Mouse (Mus musculus) erythroblast, embryonic 14.5 days (primary cell): ENCODE results near the gene Cbarp.

Source experiments
- GATA1 ChIP-seq: IDR thresholded peaks from 2 replicates; pipeline ENCODE4 v1.6.1; 2012; ENCODE audit warnings: low read length, inconsistent platforms, mixed read lengths
- TAL1 ChIP-seq: IDR thresholded peaks from 3 replicates; pipeline ENCODE4 v1.6.1; 2012; ENCODE audit warnings: low read length, inconsistent platforms, mixed read lengths

DNA sequence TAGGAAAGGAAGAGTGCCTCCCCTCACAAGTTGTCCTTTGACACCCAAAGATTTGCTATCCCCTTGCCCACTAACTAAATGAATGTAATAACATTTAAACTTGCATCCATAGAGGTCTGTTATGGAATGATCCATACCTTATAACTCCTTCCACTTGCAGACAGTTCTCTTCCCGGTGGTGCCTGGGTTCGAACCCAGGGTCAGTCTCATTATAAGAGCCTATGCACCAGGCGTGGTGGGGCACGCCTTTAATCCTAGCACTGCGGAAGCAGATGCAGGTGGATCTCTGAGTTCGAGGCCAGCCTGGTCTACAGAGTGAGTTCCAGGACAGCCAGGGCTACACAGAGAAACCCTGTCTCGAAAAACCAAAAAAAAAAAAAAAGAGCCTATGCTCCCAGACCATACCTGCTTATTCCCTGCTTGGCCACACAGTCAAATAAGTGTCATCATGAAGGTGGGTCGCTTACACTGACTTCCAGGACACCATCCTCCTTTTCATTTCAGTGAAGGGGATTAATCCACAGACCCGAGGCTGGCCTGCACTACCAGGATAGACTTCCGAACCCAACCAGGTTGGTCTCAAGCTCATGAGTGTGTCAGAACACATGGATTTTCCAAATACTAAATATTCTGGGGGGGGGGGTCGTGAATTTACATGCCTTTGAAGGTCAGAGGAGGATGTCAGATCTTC lies 515 bp downstream of the Cbarp start:
- TF ChIP-seq GATA1 (no peak), TAL1 (no peak)
